29 mouse cellular contexts compared by ENCODE assay signal in genomic region chr1:44682556-44682955, GRCm38 (mm10).
DNase-seq lines count a peak whose midpoint lies in the region; ATAC-seq and TF ChIP-seq lines count a peak whose summit lies in the region.
"Had no signal": no experiment of that assay in that cellular context is flagged by ENCODE, and none has a peak within 500 bp of the region (broad histone marks: within the 10 kb centered on the region; RNA-seq: fewer than 3 reads in every experiment).

No protein-coding gene starts in this region.

- H3K4me1 ChIP-seq in heart, postnatal 0 days (ENCODE audit: control insufficient read depth, insufficient read depth) = no peaks in the 10 kb centered on the region
- no peaks in the 10 kb centered on the region for H3K4me1 ChIP-seq in midbrain, embryonic 14.5 days (ENCODE audit: control insufficient read depth, insufficient read depth, low read length)
- peaks cover 3% of the 10 kb centered on the region; the same call in 1 of the 2 replicates for H3K4me1 ChIP-seq in midbrain, embryonic 13.5 days (replicated peaks)
- H3K4me1 ChIP-seq: hindbrain, embryonic 15.5 days had no signal

- H3K9ac ChIP-seq in heart, postnatal 0 days (replicated peaks; ENCODE audit: low read depth, low read length) = no peak overlapping the region
- H3K9ac ChIP-seq in midbrain, embryonic 14.5 days (replicated peaks; ENCODE audit: low read length) = no peak overlapping the region
- H3K9ac ChIP-seq in midbrain, embryonic 13.5 days (replicated peaks) = no peak overlapping the region
- H3K9ac ChIP-seq: forebrain, embryonic 12.5 days; heart, embryonic 15.5 days; hindbrain, embryonic 15.5 days; liver, embryonic 14.5 days had no signal

- no peak for TF ChIP-seq CTCF in heart, postnatal 0 days (IDR thresholded peaks at IDR 0.05; ENCODE audit: low read depth)

- H3K4me3 ChIP-seq in heart, postnatal 0 days (ENCODE audit: low read depth, low read length) = no peak overlapping the region
- no peak overlapping the region for H3K4me3 ChIP-seq in midbrain, embryonic 14.5 days (replicated peaks; ENCODE audit: low read depth, low read length)
- H3K4me3 ChIP-seq in midbrain, embryonic 13.5 days (replicated peaks) = no peak overlapping the region
- H3K4me3 ChIP-seq: erythroblast, embryonic 14.5 days; forebrain, embryonic 12.5 days; heart, embryonic 15.5 days; hindbrain, embryonic 15.5 days had no signal

- DNase-seq in heart, postnatal 0 days (ENCODE audit: low spot score) = peak; percentile 11
- DNase-seq in heart, adult 9 months (ENCODE audit: low spot score in 2 of 2) = no peak
- DNase-seq in midbrain, embryonic 14.5 days = peak; percentile 2
- peak; percentile 19 for DNase-seq in embryo, embryonic 11 days
- no peak for DNase-seq in ovary, adult 18-20 months (ENCODE audit: low spot score)
- DNase-seq: adrenal gland, adult 2 months; adrenal gland, postnatal 36 days; cerebellum, adult 2 months; cerebellum, postnatal 25 days; gastrocnemius, postnatal 10 days; heart, postnatal 36 days; kidney, adult 18-20 months; kidney, postnatal 4 days; layer of hippocampus, postnatal 36 days; left cerebral cortex, postnatal 4 days; liver; lung, adult 2 months; lung, postnatal 10 days; thymus, adult 2 months; thymus, postnatal 36 days had no signal

- no peak for ATAC-seq in heart, postnatal 0 days (ENCODE audit: insufficient read depth, low read depth)
- ATAC-seq in midbrain, embryonic 14.5 days (ENCODE audit: low FRiP score, low TSS enrichment) = no peak
- ATAC-seq in midbrain, embryonic 13.5 days = no peak
- ATAC-seq in inflammation-experienced regulatory T-cells, adult 6 months = no peak
- ATAC-seq: activated CD4-positive, CD25-positive, alpha-beta regulatory T cell, adult 4 months had no signal

- no peaks in the 10 kb centered on the region for H3K36me3 ChIP-seq in heart, postnatal 0 days (replicated peaks; ENCODE audit: control insufficient read depth, insufficient read depth, low read length)
- H3K36me3 ChIP-seq in midbrain, embryonic 14.5 days (ENCODE audit: control insufficient read depth, insufficient read depth, low read length) = no peaks in the 10 kb centered on the region
- H3K36me3 ChIP-seq in midbrain, embryonic 13.5 days = no peaks in the 10 kb centered on the region
- H3K36me3 ChIP-seq: forebrain, embryonic 12.5 days; heart, embryonic 15.5 days; hindbrain, embryonic 15.5 days had no signal

- 9% methylated on average over 2 of the region's 2 CpGs for WGBS in heart, postnatal 0 days
- WGBS in midbrain, embryonic 14.5 days = 11% methylated on average over 2 of the region's 2 CpGs
- whole genome bisulfite sequencing in midbrain, embryonic 13.5 days = 4% methylated on average over 2 of the region's 2 CpGs

- no peak for TF ChIP-seq EP300 in heart, postnatal 0 days (IDR thresholded peaks at IDR 0.05; ENCODE audit: low read depth)

- H3K27me3 ChIP-seq in heart, postnatal 0 days (ENCODE audit: control insufficient read depth, insufficient read depth, low read length) = no peaks in the 10 kb centered on the region
- no peaks in the 10 kb centered on the region for H3K27me3 ChIP-seq in midbrain, embryonic 14.5 days (ENCODE audit: control insufficient read depth, insufficient read depth, low read length)
- no peaks in the 10 kb centered on the region for H3K27me3 ChIP-seq in midbrain, embryonic 13.5 days
- H3K27me3 ChIP-seq: forebrain, embryonic 12.5 days; heart, embryonic 15.5 days; hindbrain, embryonic 15.5 days had no signal

- H3K27ac ChIP-seq in heart, postnatal 0 days (ENCODE audit: low read depth) = no peak overlapping the region
- H3K27ac ChIP-seq in midbrain, embryonic 14.5 days (replicated peaks; ENCODE audit: low read depth, low read length) = no peak overlapping the region
- H3K27ac ChIP-seq in midbrain, embryonic 13.5 days = no peak overlapping the region
- H3K27ac ChIP-seq: forebrain, embryonic 12.5 days; heart, embryonic 15.5 days; hindbrain, embryonic 15.5 days; liver, embryonic 14.5 days; macrophage had no signal

- no peak overlapping the region for H3K4me2 ChIP-seq in heart, postnatal 0 days (ENCODE audit: low read depth, low read length)
- no peak overlapping the region for H3K4me2 ChIP-seq in midbrain, embryonic 14.5 days (ENCODE audit: low read length)
- no peak overlapping the region for H3K4me2 ChIP-seq in midbrain, embryonic 13.5 days (replicated peaks)
- H3K4me2 ChIP-seq: forebrain, embryonic 12.5 days; heart, embryonic 15.5 days; hindbrain, embryonic 15.5 days had no signal

- H3K9me3 ChIP-seq in heart, postnatal 0 days (replicated peaks; ENCODE audit: control insufficient read depth, low read length) = no peaks in the 10 kb centered on the region
- H3K9me3 ChIP-seq in midbrain, embryonic 14.5 days (ENCODE audit: control insufficient read depth, low read length) = no peaks in the 10 kb centered on the region
- no peaks in the 10 kb centered on the region for H3K9me3 ChIP-seq in midbrain, embryonic 13.5 days
- H3K9me3 ChIP-seq: forebrain, embryonic 12.5 days; heart, embryonic 15.5 days; hindbrain, embryonic 15.5 days had no signal

Comparison
In these comparisons a context has a peak if more than half of its experiments do, and no peak if none do; other contexts are left out.
1. DNase-seq: peak in heart, postnatal 0 days (single experiment), midbrain, embryonic 14.5 days (single experiment) and embryo, embryonic 11 days (single experiment); none in heart, adult 9 months (0 of 2) and ovary, adult 18-20 months (single experiment).